ENCODE assay signal across 15 mouse cellular contexts in genomic region chr1:63768112-63768511, GRCm38 (mm10). TPM values are rescaled to one million over a fixed set of nuclear protein-coding genes. Genes with fewer than 3 reads are reported as not detected.
A peak's percentile ranks its signal among the peaks of the same experiment; 100 is the strongest.
DNase-seq lines count a peak whose midpoint lies in the region; ATAC-seq and TF ChIP-seq lines count a peak whose summit lies in the region.
"Had no signal": no experiment of that assay in that cellular context is flagged by ENCODE, and none has a peak within 500 bp of the region (broad histone marks: within the 10 kb centered on the region; RNA-seq: fewer than 3 reads in every experiment).

No protein-coding gene starts in this region.

- intact Hi-C loops in left cerebral cortex, postnatal 4 days (cut with DNase I) = loop anchor here (10.0 kb wide), 3 partner anchors 187 to 537 kb away; no protein-coding TSS in a partner anchor

- H3K27ac ChIP-seq in forebrain, embryonic 10.5 days = no peak overlapping the region
- no peak overlapping the region for H3K27ac ChIP-seq in forebrain, postnatal 0 days (ENCODE audit: low read depth, low read length)
- H3K27ac ChIP-seq in embryonic facial prominence, embryonic 11.5 days (replicated peaks; ENCODE audit: low read depth, low read length) = 0 out of 2 replicates have a peak overlapping the region, but pooled peaks have one; percentile 6
- peak overlapping the region; percentile 69; the same call in 1 of the 2 replicates for H3K27ac ChIP-seq in limb, embryonic 13.5 days
- H3K27ac ChIP-seq: liver, embryonic 12.5 days; macrophage had no signal

- 68% methylated on average over 8 of the region's 8 CpGs for WGBS in forebrain, embryonic 10.5 days
- 57% methylated on average over 8 of the region's 8 CpGs for WGBS in forebrain, postnatal 0 days
- 30% methylated on average over 8 of the region's 8 CpGs for WGBS in embryonic facial prominence, embryonic 11.5 days
- 21% methylated on average over 8 of the region's 8 CpGs for WGBS in limb, embryonic 13.5 days

- no peak overlapping the region for H3K9ac ChIP-seq in forebrain, postnatal 0 days
- H3K9ac ChIP-seq in embryonic facial prominence, embryonic 11.5 days (replicated peaks; ENCODE audit: low read length) = no peak overlapping the region
- no peak overlapping the region for H3K9ac ChIP-seq in limb, embryonic 13.5 days
- H3K9ac ChIP-seq: heart, embryonic 12.5 days; liver, embryonic 12.5 days had no signal

- no peaks in the 10 kb centered on the region for H3K27me3 ChIP-seq in forebrain, embryonic 10.5 days (ENCODE audit: poor library complexity, severe bottlenecking)
- H3K27me3 ChIP-seq in forebrain, postnatal 0 days (ENCODE audit: insufficient read depth, low read length) = no peaks in the 10 kb centered on the region
- no peaks in the 10 kb centered on the region for H3K27me3 ChIP-seq in embryonic facial prominence, embryonic 11.5 days (ENCODE audit: control insufficient read depth, insufficient read depth, low read length)
- no peaks in the 10 kb centered on the region for H3K27me3 ChIP-seq in limb, embryonic 13.5 days
- H3K27me3 ChIP-seq: heart, embryonic 12.5 days; liver, embryonic 12.5 days; Patski had no signal

- peak; percentile 15 for DNase-seq in forebrain, embryonic 10.5 days (ENCODE audit: extremely low spot score, low spot score)
- DNase-seq in forebrain, postnatal 0 days = no peak
- DNase-seq in left cerebral cortex, postnatal 4 days = peak; percentile 17
- DNase-seq in left cerebral cortex, adult 11 months (ENCODE audit: low spot score) = no peak
- peak; percentile 86 for DNase-seq in embryonic facial prominence, embryonic 11.5 days (ENCODE audit: low spot score)
- no peak for DNase-seq in spleen, adult 12 weeks (ENCODE audit: low spot score)
- DNase-seq in ovary, adult 18-20 months (ENCODE audit: low spot score) = no peak
- DNase-seq: adrenal gland, postnatal 36 days; thymus, postnatal 36 days had no signal

- no peak for ATAC-seq in forebrain, postnatal 0 days
- ATAC-seq in embryonic facial prominence, embryonic 11.5 days (replicated peaks; ENCODE audit: insufficient number of reproducible peaks, low FRiP score, low TSS enrichment, low read depth) = 0 out of 2 replicates have a peak, but pooled peaks have one; percentile 67
- peak; percentile 90 for ATAC-seq in limb, embryonic 13.5 days (ENCODE audit: low FRiP score, low read depth)
- ATAC-seq: hindbrain, embryonic 16.5 days; liver, embryonic 12.5 days; Patski had no signal

- no peak for TF ChIP-seq CTCF in forebrain, postnatal 0 days (IDR thresholded peaks at IDR 0.05; ENCODE audit: low read depth)

- H3K4me1 ChIP-seq in forebrain, embryonic 10.5 days = peaks cover 44% of the 10 kb centered on the region
- H3K4me1 ChIP-seq in forebrain, postnatal 0 days (ENCODE audit: insufficient read depth) = peaks cover 38% of the 10 kb centered on the region
- H3K4me1 ChIP-seq in embryonic facial prominence, embryonic 11.5 days (ENCODE audit: control insufficient read depth, insufficient read depth, low read length) = no peaks in the 10 kb centered on the region
- H3K4me1 ChIP-seq in limb, embryonic 13.5 days = peaks cover 43% of the 10 kb centered on the region
- H3K4me1 ChIP-seq: liver, embryonic 12.5 days had no signal

- H3K36me3 ChIP-seq in forebrain, embryonic 10.5 days (replicated peaks) = no peaks in the 10 kb centered on the region
- no peaks in the 10 kb centered on the region for H3K36me3 ChIP-seq in forebrain, postnatal 0 days (ENCODE audit: insufficient read depth)
- no peaks in the 10 kb centered on the region for H3K36me3 ChIP-seq in embryonic facial prominence, embryonic 11.5 days (replicated peaks; ENCODE audit: control insufficient read depth, insufficient read depth, low read depth, low read length)
- no peaks in the 10 kb centered on the region for H3K36me3 ChIP-seq in limb, embryonic 13.5 days
- H3K36me3 ChIP-seq: heart, embryonic 12.5 days; liver, embryonic 12.5 days had no signal

- H3K9me3 ChIP-seq in forebrain, embryonic 10.5 days = no peaks in the 10 kb centered on the region
- H3K9me3 ChIP-seq in forebrain, postnatal 0 days (ENCODE audit: low read length) = no peaks in the 10 kb centered on the region
- H3K9me3 ChIP-seq in embryonic facial prominence, embryonic 11.5 days (replicated peaks; ENCODE audit: control insufficient read depth, low read length) = no peaks in the 10 kb centered on the region
- no peaks in the 10 kb centered on the region for H3K9me3 ChIP-seq in limb, embryonic 13.5 days
- H3K9me3 ChIP-seq: heart, embryonic 12.5 days; liver, embryonic 12.5 days had no signal

- H3K4me3 ChIP-seq in forebrain, embryonic 10.5 days = no peak overlapping the region
- H3K4me3 ChIP-seq in forebrain, postnatal 0 days (ENCODE audit: low read depth, low read length) = no peak overlapping the region
- H3K4me3 ChIP-seq in embryonic facial prominence, embryonic 11.5 days (ENCODE audit: low read depth, low read length) = no peak overlapping the region
- no peak overlapping the region for H3K4me3 ChIP-seq in limb, embryonic 13.5 days
- H3K4me3 ChIP-seq: heart, embryonic 12.5 days; liver, embryonic 12.5 days had no signal

- H3K4me2 ChIP-seq in forebrain, postnatal 0 days (ENCODE audit: low read depth) = no peak overlapping the region
- no peak overlapping the region for H3K4me2 ChIP-seq in embryonic facial prominence, embryonic 11.5 days (ENCODE audit: low read depth, low read length)
- peak overlapping the region; percentile 23 for H3K4me2 ChIP-seq in limb, embryonic 13.5 days (replicated peaks)
- H3K4me2 ChIP-seq: heart, embryonic 12.5 days; liver, embryonic 12.5 days had no signal

RNA-seq across cellular contexts. Expression of gene 4933402D24Rik, which starts 1.0 kb away (rescaled TPM):
- polyA plus RNA-seq in forebrain, embryonic 10.5 days (2016; fragmentation: Nextera tagmentation; extraction: Ambion mirVana) = 0.15 and 0.39 TPM in 2 replicates
- 0.15 and 0.62 TPM in 2 replicates for total RNA-seq in forebrain, postnatal 0 days (2014; rRNA removed)
- polyA plus RNA-seq in forebrain, postnatal 0 days (2015; fragmentation: Nextera tagmentation; extraction: Ambion mirVana) = 0.25 and 0.44 TPM in 2 replicates
- under 1 TPM; 0.22 to 0.40 TPM for total RNA-seq in left cerebral cortex, postnatal 4 days (2021)
- 0.11 and 0.15 TPM in 2 replicates for polyA plus RNA-seq in embryonic facial prominence, embryonic 11.5 days (2014; fragmentation: Nextera tagmentation; extraction: Ambion mirVana)
- 0.27 TPM in 1 of 2 replicates, not detected in the other for polyA plus RNA-seq in limb, embryonic 13.5 days (2015; fragmentation: Nextera tagmentation; extraction: Ambion mirVana)
- total RNA-seq: adrenal gland, postnatal 36 days had no signal
- polyA plus RNA-seq: liver, embryonic 12.5 days; macrophage had no signal

RNA-seq across cellular contexts. Expression of gene Fastkd2, which starts 37.7 kb away (rescaled TPM):
- 74.6 and 79.2 TPM in 2 replicates for polyA plus RNA-seq in forebrain, embryonic 10.5 days (2016; fragmentation: Nextera tagmentation; extraction: Ambion mirVana)
- total RNA-seq in forebrain, postnatal 0 days (2014; rRNA removed) = 16.0 and 18.5 TPM in 2 replicates
- 26.3 and 27.5 TPM in 2 replicates for polyA plus RNA-seq in forebrain, postnatal 0 days (2015; fragmentation: Nextera tagmentation; extraction: Ambion mirVana)
- total RNA-seq in left cerebral cortex, postnatal 4 days (2021) = 10 to 100 TPM; 15.9 to 23.1 TPM
- 84.6 and 88.6 TPM in 2 replicates for polyA plus RNA-seq in embryonic facial prominence, embryonic 11.5 days (2014; fragmentation: Nextera tagmentation; extraction: Ambion mirVana)
- polyA plus RNA-seq in limb, embryonic 13.5 days (2015; fragmentation: Nextera tagmentation; extraction: Ambion mirVana) = 50.7 and 55.7 TPM in 2 replicates

RNA-seq across cellular contexts. Expression of gene Mdh1b, which starts 38.0 kb away (rescaled TPM):
- polyA plus RNA-seq in forebrain, embryonic 10.5 days (2016; fragmentation: Nextera tagmentation; extraction: Ambion mirVana) = 0.16 and 0.23 TPM in 2 replicates
- total RNA-seq in forebrain, postnatal 0 days (2014; rRNA removed) = 1.6 and 2.0 TPM in 2 replicates
- 0.26 and 0.86 TPM in 2 replicates for polyA plus RNA-seq in forebrain, postnatal 0 days (2015; fragmentation: Nextera tagmentation; extraction: Ambion mirVana)
- total RNA-seq in left cerebral cortex, postnatal 4 days (2021) = under 1 TPM in 1 of 2 experiments, not detected in 1; 0.34 TPM
- polyA plus RNA-seq in embryonic facial prominence, embryonic 11.5 days (2014; fragmentation: Nextera tagmentation; extraction: Ambion mirVana) = 0.24 TPM in 1 of 2 replicates, not detected in the other
- not detected in 2 replicates for polyA plus RNA-seq in limb, embryonic 13.5 days (2015; fragmentation: Nextera tagmentation; extraction: Ambion mirVana)
- total RNA-seq: adrenal gland, postnatal 36 days had no signal
- polyA plus RNA-seq: heart, embryonic 12.5 days; macrophage had no signal

Comparison
In these comparisons a context has a peak if more than half of its experiments do, and no peak if none do; other contexts are left out.
1. DNase-seq: peak in forebrain, embryonic 10.5 days (single experiment), left cerebral cortex, postnatal 4 days (single experiment) and embryonic facial prominence, embryonic 11.5 days (single experiment); none in forebrain, postnatal 0 days (single experiment), left cerebral cortex, adult 11 months (single experiment), spleen, adult 12 weeks (single experiment) and ovary, adult 18-20 months (single experiment).
2. H3K27ac ChIP-seq: peak in embryonic facial prominence, embryonic 11.5 days (single experiment) and limb, embryonic 13.5 days (single experiment); none in forebrain, embryonic 10.5 days (single experiment) and forebrain, postnatal 0 days (single experiment).